8 mouse cellular contexts compared by ENCODE assay signal in genomic region chr2:144635644-144636320, GRCm38 (mm10). TPM values are rescaled to one million over a fixed set of nuclear protein-coding genes. Genes with fewer than 3 reads are reported as not detected.
DNase-seq lines count a peak whose midpoint lies in the region; ATAC-seq lines count a peak whose summit lies in the region.
"Had no signal": no experiment of that assay in that cellular context is flagged by ENCODE, and none has a peak within 500 bp of the region (broad histone marks: within the 10 kb centered on the region; RNA-seq: fewer than 3 reads in every experiment).

No protein-coding gene starts in this region.

- no peaks in the 10 kb centered on the region for H3K4me1 ChIP-seq in forebrain, embryonic 13.5 days
- peaks cover 9% of the 10 kb centered on the region; the same call in 1 of the 2 replicates for H3K4me1 ChIP-seq in hindbrain, embryonic 13.5 days (replicated peaks)

- peak overlapping the region; percentile 25; the same call in 1 of the 2 replicates for H3K27ac ChIP-seq in forebrain, embryonic 13.5 days
- peak overlapping the region; percentile 62; the same call in 1 of the 2 replicates for H3K27ac ChIP-seq in hindbrain, embryonic 13.5 days

- 23% methylated on average over 5 of the region's 5 CpGs for WGBS in forebrain, embryonic 13.5 days
- 17% methylated on average over 5 of the region's 5 CpGs for WGBS in hindbrain, embryonic 13.5 days

- no peak overlapping the region for H3K4me2 ChIP-seq in forebrain, embryonic 13.5 days
- no peak overlapping the region for H3K4me2 ChIP-seq in hindbrain, embryonic 13.5 days

- no peaks in the 10 kb centered on the region for H3K36me3 ChIP-seq in forebrain, embryonic 13.5 days (ENCODE audit: poor library complexity, severe bottlenecking)
- peaks cover 6% of the 10 kb centered on the region; the same call in 1 of the 2 replicates for H3K36me3 ChIP-seq in hindbrain, embryonic 13.5 days

- no peaks in the 10 kb centered on the region for H3K9me3 ChIP-seq in forebrain, embryonic 13.5 days (replicated peaks)
- H3K9me3 ChIP-seq in hindbrain, embryonic 13.5 days, result no peaks in the 10 kb centered on the region
- H3K9me3 ChIP-seq: megakaryocyte, embryonic 14.5 days had no signal

- peak; percentile 57 for DNase-seq in R1 (ENCODE audit: low read depth, low spot score)
- DNase-seq in layer of hippocampus, adult 9-10 months (ENCODE audit: low spot score), result peak; percentile 43
- DNase-seq in lung, postnatal 10 days, result peak; percentile 67
- peak; percentile 46 for DNase-seq in retina, postnatal 7 days (ENCODE audit: low read depth, low spot score)

- H3K9ac ChIP-seq in forebrain, embryonic 13.5 days, result no peak overlapping the region
- no peak overlapping the region for H3K9ac ChIP-seq in hindbrain, embryonic 13.5 days

- peak; percentile 67 for ATAC-seq in cerebellum, adult (ENCODE audit: insufficient number of reproducible peaks, low FRiP score, low TSS enrichment)
- peak; percentile 69 for ATAC-seq in forebrain, embryonic 13.5 days
- ATAC-seq in hindbrain, embryonic 13.5 days (ENCODE audit: low FRiP score), result peak; percentile 73; the same call in 1 of the 2 replicates

- no peaks in the 10 kb centered on the region for H3K27me3 ChIP-seq in forebrain, embryonic 13.5 days
- H3K27me3 ChIP-seq in hindbrain, embryonic 13.5 days, result no peaks in the 10 kb centered on the region
- H3K27me3 ChIP-seq: megakaryocyte, embryonic 14.5 days had no signal

- H3K4me3 ChIP-seq in forebrain, embryonic 13.5 days, result no peak overlapping the region
- no peak overlapping the region for H3K4me3 ChIP-seq in hindbrain, embryonic 13.5 days
- H3K4me3 ChIP-seq: megakaryocyte, embryonic 14.5 days had no signal

RNA-seq across cellular contexts. Expression of gene Dtd1, which starts 36.1 kb away (rescaled TPM):
- polyA plus RNA-seq in forebrain, embryonic 13.5 days (2015; fragmentation: Nextera tagmentation; extraction: Ambion mirVana), result 50.0 and 58.6 TPM in 2 replicates
- 85.8 and 88.9 TPM in 2 replicates for polyA plus RNA-seq in hindbrain, embryonic 13.5 days (2015; fragmentation: Nextera tagmentation; extraction: Ambion mirVana)

RNA-seq across cellular contexts. Expression of gene Smim26, which starts 41.9 kb away (rescaled TPM):
- polyA plus RNA-seq in forebrain, embryonic 13.5 days (2015; fragmentation: Nextera tagmentation; extraction: Ambion mirVana), result 47.3 and 53.8 TPM in 2 replicates
- 63.3 and 67.3 TPM in 2 replicates for polyA plus RNA-seq in hindbrain, embryonic 13.5 days (2015; fragmentation: Nextera tagmentation; extraction: Ambion mirVana)
